Mouse (Mus musculus) adrenal gland, postnatal 14 days (tissue): ENCODE data around the gene C8b. TPM values are rescaled to one million over a fixed set of nuclear protein-coding genes. Genes with fewer than 3 reads are reported as not detected.

Experiments
- DNase-seq: peaks from one replicate; pipeline ENCODE4 v3.0.0; 2021; ENCODE audit warnings: mixed read lengths
- total RNA-seq: library from RNA; stranded (reverse); gene quantifications from 2 replicates; pipeline ENCODE4 v1.2.3, GENCODE M21; 2021

C8b gene
- total RNA-seq, 1 experiment from 2014 or later = 21.9 TPM

- no peak for DNase-seq
Measured at GRCm38 (mm10) chr4:104810710-104811286, 44.7 kb downstream of the C8b start.

DNA sequence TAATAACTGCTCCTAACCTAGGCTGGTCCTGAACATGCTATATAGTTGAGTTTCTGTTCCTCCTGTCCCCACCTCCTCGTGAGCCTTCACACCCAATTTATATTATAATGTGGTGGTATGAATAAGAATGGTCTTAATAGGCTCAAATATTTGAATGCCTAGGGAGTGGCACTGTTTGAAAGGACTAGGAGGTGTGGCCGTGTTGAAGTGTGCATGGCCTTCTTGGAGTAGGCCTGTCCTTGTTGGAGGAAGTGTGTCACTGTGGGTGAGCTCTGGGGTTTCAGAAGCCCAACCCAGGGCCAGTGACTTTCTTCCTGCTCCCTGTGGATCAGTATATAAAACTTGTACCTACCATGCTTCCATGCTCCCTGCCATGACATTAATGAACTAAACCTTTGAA lies 47.5 kb downstream of the C8b start:
- no peak for DNase-seq

- no peak for DNase-seq
Measured at GRCm38 (mm10) chr4:104816519-104817232, 50.6 kb downstream of the C8b start.

- DNase-seq = no peak
Measured at GRCm38 (mm10) chr4:104817509-104817908, 51.4 kb downstream of the C8b start.

GRCm38 (mm10) chr4:104818986-104819385 lies 52.9 kb downstream of the C8b start:
- peak; percentile 27 for DNase-seq

- DNase-seq = no peak
Measured at GRCm38 (mm10) chr4:104819891-104820290, 53.8 kb downstream of the C8b start.

- peak; percentile 62 for DNase-seq
Measured at GRCm38 (mm10) chr4:104823597-104824101, 57.5 kb downstream of the C8b start.

DNA sequence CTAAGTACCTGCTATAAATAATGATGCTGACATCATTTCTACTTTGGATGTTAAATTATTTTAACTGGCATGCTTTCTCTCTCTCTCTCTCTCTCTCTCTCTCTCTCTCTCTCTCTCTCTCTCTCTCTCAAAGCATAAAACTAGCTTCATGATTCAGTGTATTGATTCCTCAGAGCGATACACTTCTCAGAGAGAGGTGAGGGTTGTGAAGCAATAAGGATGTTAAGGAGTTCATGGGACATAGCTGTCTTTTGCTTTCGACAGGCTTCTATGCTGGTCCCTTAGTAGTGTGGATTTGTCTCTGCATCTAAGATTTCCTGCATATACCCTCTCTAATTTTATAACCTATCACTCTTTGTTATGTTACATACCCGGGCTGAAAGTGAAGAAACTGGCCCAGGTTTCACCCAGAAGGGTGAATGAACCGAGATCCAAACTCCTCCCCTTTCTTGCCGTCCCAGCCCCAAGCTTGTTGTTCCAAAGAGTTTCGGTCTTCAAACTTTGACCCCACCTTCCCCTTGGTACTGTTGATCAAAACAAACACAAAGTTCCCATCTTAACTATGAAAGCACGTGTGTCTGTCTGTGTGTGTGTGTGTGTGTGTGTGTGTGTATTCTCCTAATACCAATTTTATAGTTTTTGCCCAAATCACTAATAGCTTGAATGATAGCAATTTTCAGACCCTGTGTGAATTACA lies 58.4 kb downstream of the C8b start:
- DNase-seq = no peak

DNA sequence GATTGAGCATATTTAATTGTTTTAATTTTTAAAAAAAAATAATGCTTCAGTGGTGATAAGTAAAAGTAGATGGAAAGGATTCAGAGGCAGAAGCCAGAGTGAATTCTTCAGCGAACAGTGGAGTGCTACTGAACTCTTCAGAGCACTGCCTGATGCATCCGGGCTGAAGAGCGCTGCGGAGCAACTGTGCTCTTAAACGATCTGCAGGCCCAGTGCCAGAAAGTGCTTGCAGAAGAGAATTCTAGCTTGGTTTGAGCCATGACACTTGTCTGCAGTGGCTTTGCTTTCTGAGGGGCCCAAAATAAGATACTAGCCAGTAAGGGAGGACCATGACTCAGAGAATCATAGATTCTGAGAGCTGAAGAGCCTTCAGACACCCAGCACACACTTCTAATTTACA lies 62.8 kb downstream of the C8b start:
- no peak for DNase-seq

DNA sequence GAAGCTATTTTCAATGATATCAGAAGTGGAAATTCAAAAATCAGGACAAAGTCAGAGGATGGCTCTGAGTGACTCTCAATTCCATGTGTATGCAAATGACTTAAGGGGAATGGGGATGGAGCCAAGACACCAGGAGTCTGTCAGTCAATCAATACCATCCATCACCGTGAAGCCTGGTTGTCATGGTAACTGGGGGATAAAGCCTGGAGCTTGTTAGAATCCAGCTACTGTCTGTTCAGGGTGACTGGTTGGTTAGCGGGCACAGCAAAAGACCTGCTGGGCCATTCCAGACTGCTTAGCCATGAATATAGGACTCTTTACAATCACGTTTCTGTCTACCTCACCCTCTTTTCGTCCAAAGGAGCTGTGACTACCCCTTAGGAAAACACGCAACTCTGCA lies 69.0 kb downstream of the C8b start:
- DNase-seq = no peak

DNA sequence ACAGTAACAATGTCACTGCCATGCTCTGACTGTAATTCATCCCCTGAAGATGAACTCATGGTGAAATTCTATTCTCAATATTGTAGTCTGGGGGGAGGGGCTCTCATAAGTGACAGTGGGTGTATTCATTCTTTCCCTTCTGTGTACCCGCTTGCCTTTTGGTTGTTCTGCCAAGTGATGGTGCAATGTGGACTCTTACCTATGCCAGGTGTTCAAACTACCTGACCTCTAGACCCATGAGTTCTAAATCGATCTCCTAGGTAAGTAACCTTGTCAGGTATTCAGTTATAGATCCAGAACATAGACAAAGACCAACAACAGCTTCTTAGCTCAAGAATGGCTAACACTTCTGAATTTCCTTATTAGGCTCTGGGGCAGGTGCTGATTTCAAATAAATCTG lies 72.2 kb downstream of the C8b start:
- DNase-seq = no peak

DNA sequence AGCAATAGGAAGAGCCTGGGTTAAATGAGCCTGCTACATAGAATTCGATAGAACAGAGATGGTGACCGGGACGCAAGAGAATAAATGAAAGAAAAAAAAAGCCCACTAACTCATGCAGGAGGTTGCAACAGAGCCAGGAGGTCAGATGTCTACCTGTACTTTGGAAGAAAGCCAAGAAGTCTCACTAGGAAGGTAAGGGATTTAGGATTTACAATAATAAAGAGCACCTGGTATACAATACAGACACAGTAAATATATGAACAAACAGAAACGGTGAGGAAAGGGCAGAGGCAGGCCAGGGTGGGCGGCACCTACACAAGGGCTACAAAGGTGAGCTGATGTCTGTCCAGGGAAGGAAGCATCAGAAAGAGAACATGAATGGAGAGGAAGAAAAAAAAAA lies 76.1 kb downstream of the C8b start:
- DNase-seq = no peak

DNA sequence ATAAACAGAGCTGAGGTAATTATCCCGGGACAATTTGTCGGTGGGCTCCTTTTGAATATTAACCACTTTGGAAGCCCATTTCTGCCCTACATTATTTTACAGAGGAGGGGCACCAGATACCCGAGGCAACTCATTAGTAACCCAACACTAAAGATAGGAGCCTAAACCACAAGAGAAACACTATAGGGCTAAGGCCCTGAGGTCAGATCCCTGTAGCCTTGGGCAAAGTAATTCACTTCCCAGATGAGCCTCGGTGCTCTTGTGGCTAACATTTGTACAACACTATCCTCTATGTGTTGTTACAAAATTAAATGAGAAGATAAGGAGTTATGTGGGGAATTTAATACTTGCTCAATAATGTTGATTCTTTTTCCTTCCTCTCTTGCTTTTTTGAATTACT lies 77.4 kb downstream of the C8b start:
- no peak for DNase-seq

Other genes with a start within 250 kb of the C8b start
- not detected in 2 replicates for gene Gm17662, start 91.0 kb downstream of the C8b start, total RNA-seq
- gene C8a, start 110.1 kb downstream of the C8b start, total RNA-seq = 0.64 and 20.3 TPM in 2 replicates
- 0.19 and 0.41 TPM in 2 replicates for gene Fyb2, start 147.1 kb downstream of the C8b start, total RNA-seq